Mouse (Mus musculus): ENCODE results near the gene BC048562. TPM values are rescaled to one million over a fixed set of nuclear protein-coding genes. Genes with fewer than 3 reads are reported as not detected.

BC048562 gene
- polyA plus RNA-seq (2021; fragmentation: Nextera tagmentation) = not detected in 2 replicates
- long read RNA-seq, experiment 1 = 0 reads
- long read RNA-seq, experiment 2 = 0 reads

GRCm38 (mm10) chr9:108436182-108436581, at the start of gene BC048562:
BC048562 (plus strand) TSS chr9:108436482.

GRCm38 (mm10) chr9:108392676-108393075, 43.6 kb upstream of the BC048562 start, which contains the start of gene 1700102P08Rik:
1700102P08Rik (plus strand) TSS chr9:108392805.

GRCm38 (mm10) chr9:108428384-108428783, 7.9 kb upstream of the BC048562 start, which contains the start of gene Ccdc36:
Ccdc36 (minus strand) TSS chr9:108428484.

GRCm38 (mm10) chr9:108460319-108461178, 24.3 kb downstream of the BC048562 start, which contains the start of gene Ccdc71:
Ccdc71 (plus strand) TSS chr9:108460527.

GRCm38 (mm10) chr9:108461181-108461631, 24.9 kb downstream of the BC048562 start, which contains the start of gene Klhdc8b:
Klhdc8b (minus strand) TSS chr9:108461581.

GRCm38 (mm10) chr9:108479721-108480351, 43.6 kb downstream of the BC048562 start, which contains the start of gene Lamb2:
Lamb2 (plus strand) TSS chr9:108479736.

GRCm38 (mm10) chr9:108490559-108491285, 54.4 kb downstream of the BC048562 start, which contains the start of gene Usp19:
Usp19 (plus strand) TSS chr9:108490602.

Other genes starting within 250 kb of the BC048562 start
- gene Bsn, start 246.1 kb upstream of the BC048562 start, polyA plus RNA-seq (2021; fragmentation: Nextera tagmentation) = 21.9 and 23.1 TPM in 2 replicates
- gene Dag1, start 172.5 kb upstream of the BC048562 start, polyA plus RNA-seq (2021; fragmentation: Nextera tagmentation) = 38.6 and 42.0 TPM in 2 replicates
- 136 and 139 TPM in 2 replicates for gene Nicn1, start 146.1 kb upstream of the BC048562 start, polyA plus RNA-seq (2021; fragmentation: Nextera tagmentation)
- gene Amt, start 139.6 kb upstream of the BC048562 start, polyA plus RNA-seq (2021; fragmentation: Nextera tagmentation) = 31.0 and 64.8 TPM in 2 replicates
- 127 TPM in 2 replicates for gene Rhoa, start 130.4 kb upstream of the BC048562 start, polyA plus RNA-seq (2021; fragmentation: Nextera tagmentation)
- 46.6 and 47.4 TPM in 2 replicates for gene Tcta, start 130.3 kb upstream of the BC048562 start, polyA plus RNA-seq (2021; fragmentation: Nextera tagmentation)
- gene Gpx1, start 97.6 kb upstream of the BC048562 start, polyA plus RNA-seq (2021; fragmentation: Nextera tagmentation) = 122 and 130 TPM in 2 replicates
- 40.7 and 44.1 TPM in 2 replicates for gene Usp4, start 88.6 kb upstream of the BC048562 start, polyA plus RNA-seq (2021; fragmentation: Nextera tagmentation)
- 0.15 and 0.29 TPM in 2 replicates for gene 1700102P08Rik, start 43.7 kb upstream of the BC048562 start, polyA plus RNA-seq (2021; fragmentation: Nextera tagmentation)
- gene Ccdc36, start 8.0 kb upstream of the BC048562 start, polyA plus RNA-seq (2021; fragmentation: Nextera tagmentation) = 0.14 and 0.16 TPM in 2 replicates
- 21.0 and 22.0 TPM in 2 replicates for gene Ccdc71, start 24.0 kb downstream of the BC048562 start, polyA plus RNA-seq (2021; fragmentation: Nextera tagmentation)
- 15.7 and 17.0 TPM in 2 replicates for gene Klhdc8b, start 25.1 kb downstream of the BC048562 start, polyA plus RNA-seq (2021; fragmentation: Nextera tagmentation)
- gene Lamb2, start 43.3 kb downstream of the BC048562 start, polyA plus RNA-seq (2021; fragmentation: Nextera tagmentation) = 5.4 and 5.7 TPM in 2 replicates
- 14.2 and 15.2 TPM in 2 replicates for gene Usp19, start 54.1 kb downstream of the BC048562 start, polyA plus RNA-seq (2021; fragmentation: Nextera tagmentation)
- gene Qars, start 71.2 kb downstream of the BC048562 start, polyA plus RNA-seq (2021; fragmentation: Nextera tagmentation) = 35.8 and 45.8 TPM in 2 replicates
- 65.3 and 74.5 TPM in 2 replicates for gene Qrich1, start 80.3 kb downstream of the BC048562 start, polyA plus RNA-seq (2021; fragmentation: Nextera tagmentation)
- gene Impdh2, start 123.8 kb downstream of the BC048562 start, polyA plus RNA-seq (2021; fragmentation: Nextera tagmentation) = 62.6 and 65.1 TPM in 2 replicates
- 175 and 180 TPM in 2 replicates for gene Ndufaf3, start 131.0 kb downstream of the BC048562 start, polyA plus RNA-seq (2021; fragmentation: Nextera tagmentation)
- 96.4 and 106 TPM in 2 replicates for gene Dalrd3, start 133.4 kb downstream of the BC048562 start, polyA plus RNA-seq (2021; fragmentation: Nextera tagmentation)
- 58.6 and 60.9 TPM in 2 replicates for gene Wdr6, start 142.3 kb downstream of the BC048562 start, polyA plus RNA-seq (2021; fragmentation: Nextera tagmentation)
- gene P4htm, start 161.2 kb downstream of the BC048562 start, polyA plus RNA-seq (2021; fragmentation: Nextera tagmentation) = 124 and 135 TPM in 2 replicates
- gene Arih2, start 212.9 kb downstream of the BC048562 start, polyA plus RNA-seq (2021; fragmentation: Nextera tagmentation) = 15.4 and 16.0 TPM in 2 replicates
- 6.9 and 8.5 TPM in 2 replicates for gene Slc25a20, start 225.6 kb downstream of the BC048562 start, polyA plus RNA-seq (2021; fragmentation: Nextera tagmentation)

Data from layer of hippocampus, adult 6 months (tissue).